Mouse (Mus musculus): ENCODE data around the gene Mrtfa.

DNA sequence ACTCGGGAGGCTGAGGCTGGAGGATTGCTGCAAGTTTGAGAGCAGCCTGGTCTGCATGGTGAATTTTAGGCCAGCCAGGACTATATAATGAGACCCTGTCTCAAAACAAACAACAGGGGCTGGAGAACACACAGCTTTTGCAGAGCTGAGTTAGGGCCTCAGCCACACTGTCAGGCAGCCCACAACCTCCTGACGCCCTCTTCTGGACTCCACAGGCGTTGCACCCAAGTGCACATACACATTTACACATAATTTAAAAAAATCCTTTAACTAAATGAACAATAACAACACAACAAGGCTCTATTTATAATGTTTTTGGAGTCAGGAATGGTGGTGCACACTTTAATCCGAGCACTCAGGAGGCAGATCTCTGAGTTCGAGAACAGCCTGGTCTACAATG is 7.9 kb upstream of the Mrtfa start:
- TF ChIP-seq CTCF (conservative IDR thresholded peaks at IDR 0.05; ENCODE audit: insufficient read depth, insufficient read length, low read depth, low read length), result 0 out of 2 replicates have a peak, but pooled peaks have one; percentile 17
- TF ChIP-seq POLR2A (IDR thresholded peaks at IDR 0.05; ENCODE audit: low read depth, low read length), result no peak
